Mouse (Mus musculus) hindbrain, embryonic 15.5 days (tissue): ENCODE measurements around the gene Tmem82. TPM values are rescaled to one million over a fixed set of nuclear protein-coding genes. Genes with fewer than 3 reads are reported as not detected.
A peak's percentile ranks its signal among the peaks of the same experiment; 100 is the strongest.

ENCODE experiments used
- ATAC-seq: fragments of 200-750 bp; cut with Nextera tagmentation; 2 replicates; pipeline ENCODE4 v1.8.0; 2017; ENCODE audit warnings: low read depth, moderate number of reproducible peaks, moderate TSS enrichment; ENCODE audit not compliant: low FRiP score
- H3K27ac ChIP-seq: fragments of 300-500 bp; sonication (generic); replicated peaks from 2 replicates; pipeline ENCODE4 v1.5.1; 2015; ENCODE audit warnings: mild to moderate bottlenecking, inconsistent platforms
- H3K27me3 ChIP-seq: fragments of 300-500 bp; sonication (generic); 2 replicates; pipeline ENCODE4 v1.6.1; 2015; ENCODE audit warnings: control low read depth, inconsistent platforms
- H3K36me3 ChIP-seq: fragments of 300-500 bp; sonication (generic); 2 replicates; pipeline ENCODE4 v1.6.1; 2015; ENCODE audit warnings: control low read depth, inconsistent platforms
- H3K4me1 ChIP-seq: fragments of 300-500 bp; sonication (generic); replicated peaks from 2 replicates; pipeline ENCODE4 v1.6.1; 2015; ENCODE audit warnings: control low read depth, inconsistent platforms
- H3K4me2 ChIP-seq: fragments of 300-500 bp; sonication (generic); 2 replicates; pipeline ENCODE4 v1.6.1; 2015; ENCODE audit warnings: moderate library complexity, mild to moderate bottlenecking, inconsistent platforms
- H3K4me3 ChIP-seq: fragments of 300-500 bp; sonication (generic); 2 replicates; pipeline ENCODE4 v1.5.1; 2015; ENCODE audit warnings: mild to moderate bottlenecking, inconsistent platforms
- H3K9ac ChIP-seq: fragments of 300-500 bp; sonication (generic); 2 replicates; pipeline ENCODE4 v1.6.1; 2015; ENCODE audit warnings: inconsistent platforms
- H3K9me3 ChIP-seq: fragments of 300-500 bp; sonication (generic); 2 replicates; pipeline ENCODE4 v1.6.1; 2016; ENCODE audit warnings: control low read depth, inconsistent platforms
- WGBS: fragments of 180-500 bp; shearing (Covaris S2); methylation state at CpG from one replicate; pipeline ENCODE4 v1.1.7; 2015; 5-methylcytosine and 5-hydroxymethylcytosine counted together
- polyA plus RNA-seq: library from polyadenylated mRNA; unstranded; fragments of >200 nt; fragmentation: Nextera tagmentation; extraction: Ambion mirVana; gene quantifications from 2 replicates; pipeline ENCODE4 v1.2.1, GENCODE M21; 2015

Tmem82 gene
- polyA plus RNA-seq, 1 experiment from 2014 or later: 0.36 TPM

- Histone ChIP-seq H3K4me2 (no peak overlapping the region), H3K27ac (peak overlapping the region; percentile 46), H3K36me3 (peaks cover 13% of the 10 kb centered on the region; the same call in 1 of the 2 replicates), H3K27me3 (no peaks in the 10 kb centered on the region), H3K9me3 (no peaks in the 10 kb centered on the region), H3K4me1 (peaks cover 23% of the 10 kb centered on the region), H3K9ac (no peak overlapping the region), H3K4me3 (no peak overlapping the region)
- ATAC-seq: no peak
- 78% methylated on average over 13 of the region's 13 CpGs for WGBS
Measured at GRCm38 (mm10) chr4:141653813-141654212, 35.4 kb upstream of the Tmem82 start.

GRCm38 (mm10) chr4:141653044-141653443 is 34.6 kb upstream of the Tmem82 start:
- peaks cover 13% of the 10 kb centered on the region; the same call in 1 of the 2 replicates for H3K36me3 ChIP-seq
- 93% methylated on average over 8 of the region's 8 CpGs for WGBS

GRCm38 (mm10) chr4:141651944-141652343 is 33.5 kb upstream of the Tmem82 start:
- no peak overlapping the region for H3K4me3 ChIP-seq
- no peak overlapping the region for H3K4me2 ChIP-seq
- no peak overlapping the region for H3K9ac ChIP-seq
- H3K9me3 ChIP-seq: no peaks in the 10 kb centered on the region
- H3K27me3 ChIP-seq: no peaks in the 10 kb centered on the region
- H3K4me1 ChIP-seq: peaks cover 20% of the 10 kb centered on the region
- H3K27ac ChIP-seq: 0 out of 2 replicates have a peak overlapping the region, but pooled peaks have one; percentile 11
- H3K36me3 ChIP-seq: peaks cover 6% of the 10 kb centered on the region; the same call in 1 of the 2 replicates
- ATAC-seq: no peak
- 80% methylated on average over 10 of the region's 10 CpGs for WGBS

More at GRCm38 (mm10) chr4:141653044-141653443, 34.6 kb upstream of the Tmem82 start:
- no peak for ATAC-seq
- Histone ChIP-seq H3K9me3 (no peaks in the 10 kb centered on the region), H3K4me1 (peaks cover 24% of the 10 kb centered on the region), H3K27ac (no peak overlapping the region), H3K4me3 (no peak overlapping the region), H3K27me3 (no peaks in the 10 kb centered on the region), H3K4me2 (no peak overlapping the region), H3K9ac (no peak overlapping the region)

DNA sequence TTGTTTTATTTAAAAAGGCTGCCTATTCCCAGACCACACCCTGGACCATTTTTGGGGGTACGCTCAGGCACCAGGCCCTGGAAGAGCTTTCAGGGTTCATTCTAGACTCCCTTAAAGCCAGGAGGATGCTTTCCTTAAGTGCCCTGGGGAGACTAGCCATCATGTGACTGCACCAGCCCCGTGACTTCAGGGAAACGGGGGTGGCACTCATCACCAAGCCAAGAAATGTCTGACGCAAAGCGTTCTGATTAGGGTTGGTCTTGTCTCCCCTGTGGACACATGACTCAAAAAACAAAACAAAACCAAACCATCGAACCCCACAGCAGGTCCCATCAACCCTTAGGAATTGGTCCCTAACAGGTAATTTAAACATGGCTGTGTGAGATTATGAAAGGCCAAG is 32.9 kb upstream of the Tmem82 start:
- no peak for ATAC-seq
- H3K4me2 ChIP-seq: no peak overlapping the region
- peaks cover 6% of the 10 kb centered on the region; the same call in 1 of the 2 replicates for H3K36me3 ChIP-seq
- H3K27me3 ChIP-seq: no peaks in the 10 kb centered on the region
- H3K4me3 ChIP-seq: no peak overlapping the region
- H3K9me3 ChIP-seq: no peaks in the 10 kb centered on the region
- no peak overlapping the region for H3K9ac ChIP-seq
- no peak overlapping the region for H3K27ac ChIP-seq
- WGBS: 86% methylated on average over 6 of the region's 6 CpGs
- peaks cover 20% of the 10 kb centered on the region for H3K4me1 ChIP-seq

GRCm38 (mm10) chr4:141649244-141649643 is 30.8 kb upstream of the Tmem82 start:
- no peak overlapping the region for H3K4me3 ChIP-seq
- 0 out of 2 replicates have a peak overlapping the region, but pooled peaks have one; percentile 19 for H3K4me2 ChIP-seq
- H3K36me3 ChIP-seq: peaks cover 6% of the 10 kb centered on the region; the same call in 1 of the 2 replicates
- H3K9me3 ChIP-seq: no peaks in the 10 kb centered on the region
- H3K27ac ChIP-seq: peak overlapping the region; percentile 44
- no peak overlapping the region for H3K9ac ChIP-seq
- ATAC-seq: 0 out of 2 replicates have a peak, but pooled peaks have one; percentile 11
- WGBS: 72% methylated on average over 6 of the region's 6 CpGs
- H3K27me3 ChIP-seq: no peaks in the 10 kb centered on the region
- H3K4me1 ChIP-seq: peaks cover 18% of the 10 kb centered on the region

- Histone ChIP-seq H3K4me1 (peaks cover 21% of the 10 kb centered on the region), H3K9ac (no peak overlapping the region), H3K4me3 (no peak overlapping the region), H3K27ac (no peak overlapping the region), H3K36me3 (peaks cover 6% of the 10 kb centered on the region; the same call in 1 of the 2 replicates), H3K4me2 (no peak overlapping the region), H3K9me3 (no peaks in the 10 kb centered on the region), H3K27me3 (no peaks in the 10 kb centered on the region)
- ATAC-seq: no peak
- WGBS: 85% methylated on average over 5 of the region's 5 CpGs
Measured at GRCm38 (mm10) chr4:141648262-141648661, 29.8 kb upstream of the Tmem82 start.

GRCm38 (mm10) chr4:141647187-141647586 is 28.8 kb upstream of the Tmem82 start:
- peaks cover 27% of the 10 kb centered on the region for H3K4me1 ChIP-seq
- H3K9ac ChIP-seq: no peak overlapping the region
- no peaks in the 10 kb centered on the region for H3K9me3 ChIP-seq
- ATAC-seq: no peak
- no peak overlapping the region for H3K4me3 ChIP-seq
- 97% methylated on average over 3 of the region's 3 CpGs for WGBS
- H3K36me3 ChIP-seq: peaks cover 5% of the 10 kb centered on the region; the same call in 1 of the 2 replicates
- no peak overlapping the region for H3K4me2 ChIP-seq
- no peaks in the 10 kb centered on the region for H3K27me3 ChIP-seq
- no peak overlapping the region for H3K27ac ChIP-seq

- Histone ChIP-seq H3K9me3 (no peaks in the 10 kb centered on the region), H3K4me3 (no peak overlapping the region), H3K36me3 (peaks cover 12% of the 10 kb centered on the region), H3K27ac (no peak overlapping the region), H3K9ac (no peak overlapping the region), H3K4me1 (peaks cover 28% of the 10 kb centered on the region), H3K4me2 (no peak overlapping the region), H3K27me3 (no peaks in the 10 kb centered on the region)
- ATAC-seq: no peak
- WGBS: 93% methylated on average over 8 of the region's 8 CpGs
Measured at GRCm38 (mm10) chr4:141645988-141646387, 27.6 kb upstream of the Tmem82 start.

DNA sequence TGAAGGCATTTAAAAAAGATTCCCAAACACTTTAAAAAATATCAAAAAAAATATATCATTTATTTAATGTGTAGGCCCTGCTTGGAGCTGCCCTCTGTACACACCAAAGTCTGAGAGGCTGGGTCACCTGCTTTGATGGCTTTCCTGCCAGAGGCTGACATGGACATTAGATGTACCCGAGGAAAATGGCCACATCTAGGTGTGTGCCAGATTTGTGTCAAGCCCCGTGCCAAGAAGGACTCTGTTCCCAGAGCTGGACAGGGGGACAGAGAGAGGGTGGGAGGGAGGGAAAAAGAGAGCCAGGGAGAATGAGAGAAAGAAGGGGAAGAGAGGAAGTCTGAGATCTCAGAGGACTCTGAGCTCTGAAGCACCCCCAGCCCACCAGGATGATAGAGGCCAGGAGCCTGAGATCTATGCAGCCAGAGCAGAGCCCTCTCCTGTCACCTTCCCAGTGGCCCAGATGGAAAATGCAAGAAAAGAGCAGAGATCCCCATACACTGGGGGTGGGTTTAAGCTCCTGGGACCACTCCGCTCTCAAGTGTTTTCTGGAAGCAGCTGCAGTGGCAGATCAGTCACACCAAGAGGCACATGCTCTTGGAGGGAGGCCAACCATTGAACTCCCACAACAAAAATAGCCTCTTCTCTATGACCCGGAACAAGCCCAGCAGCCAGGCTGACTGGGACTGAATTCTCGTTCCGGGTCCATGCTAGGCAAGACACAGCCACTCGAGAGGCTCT is 24.9 kb upstream of the Tmem82 start:
- Histone ChIP-seq H3K9ac (no peak overlapping the region), H3K36me3 (peaks cover 26% of the 10 kb centered on the region), H3K4me2 (peak overlapping the region; percentile 15; the same call in 1 of the 2 replicates), H3K4me1 (peaks cover 24% of the 10 kb centered on the region), H3K27ac (peak overlapping the region; percentile 86), H3K4me3 (no peak overlapping the region), H3K27me3 (no peaks in the 10 kb centered on the region), H3K9me3 (no peaks in the 10 kb centered on the region)
- peak; percentile 84 for ATAC-seq
- 38% methylated on average over 7 of the region's 7 CpGs for WGBS

DNA sequence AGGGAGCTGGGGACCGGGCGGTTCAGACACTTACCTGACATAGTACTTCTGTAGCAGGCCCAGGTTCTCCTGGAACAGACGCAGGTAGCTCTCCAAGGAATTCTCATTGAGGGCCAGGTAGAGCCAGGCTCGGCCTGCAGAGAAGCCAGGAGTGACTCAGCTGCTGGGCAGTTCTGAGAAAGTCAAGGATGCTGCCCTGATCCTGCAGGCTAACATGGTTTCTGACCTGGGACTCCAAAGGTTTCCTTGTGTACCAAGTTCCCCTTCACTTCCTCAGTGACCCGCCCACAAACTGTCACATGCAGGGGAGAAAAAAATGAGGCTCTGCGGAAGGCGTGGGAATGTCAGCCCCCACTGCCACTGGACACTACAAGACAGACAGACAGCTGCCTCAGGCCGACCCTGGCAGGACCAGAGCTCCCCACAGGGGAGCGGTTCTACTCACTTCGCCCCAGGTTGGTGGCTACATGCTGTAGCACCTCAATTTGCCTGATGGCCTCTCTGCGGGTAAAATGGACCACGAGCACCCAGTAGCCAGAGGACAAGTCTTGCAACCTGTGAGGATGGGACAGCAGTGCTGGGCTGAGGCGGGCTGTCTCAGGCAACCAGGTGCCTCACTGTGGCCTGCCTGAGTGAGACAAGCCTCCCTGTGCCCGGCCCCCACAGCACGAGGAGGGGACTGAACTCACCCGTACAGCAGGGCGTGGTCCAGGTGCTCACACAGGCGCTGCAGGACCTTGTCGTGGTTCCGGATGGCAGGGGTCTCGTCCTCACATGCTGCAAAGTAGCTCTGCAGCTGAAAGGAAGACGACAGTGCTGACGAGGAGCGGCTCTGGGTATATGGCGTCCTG is 23.8 kb upstream of the Tmem82 start:
- Histone ChIP-seq H3K9me3 (no peaks in the 10 kb centered on the region), H3K4me3 (no peak overlapping the region), H3K27me3 (no peaks in the 10 kb centered on the region), H3K36me3 (peaks cover 34% of the 10 kb centered on the region), H3K4me2 (no peak overlapping the region), H3K9ac (no peak overlapping the region), H3K4me1 (peaks cover 24% of the 10 kb centered on the region), H3K27ac (peak overlapping the region; percentile 86)
- 91% methylated on average over 25 of the region's 25 CpGs for WGBS
- ATAC-seq: no peak

GRCm38 (mm10) chr4:141641353-141641771 is 22.9 kb upstream of the Tmem82 start:
- Histone ChIP-seq H3K9me3 (no peaks in the 10 kb centered on the region), H3K27ac (no peak overlapping the region), H3K27me3 (no peaks in the 10 kb centered on the region), H3K9ac (no peak overlapping the region), H3K36me3 (peaks cover 42% of the 10 kb centered on the region), H3K4me3 (no peak overlapping the region), H3K4me2 (no peak overlapping the region), H3K4me1 (peaks cover 24% of the 10 kb centered on the region)
- ATAC-seq: no peak
- WGBS: 87% methylated on average over 7 of the region's 7 CpGs

- Histone ChIP-seq H3K4me2 (no peak overlapping the region), H3K9me3 (no peaks in the 10 kb centered on the region), H3K27me3 (no peaks in the 10 kb centered on the region), H3K36me3 (peaks cover 48% of the 10 kb centered on the region), H3K9ac (no peak overlapping the region), H3K4me1 (peaks cover 24% of the 10 kb centered on the region), H3K27ac (no peak overlapping the region), H3K4me3 (no peak overlapping the region)
- 71% methylated on average over 11 of the region's 11 CpGs for whole genome bisulfite sequencing
- no peak for ATAC-seq
Measured at GRCm38 (mm10) chr4:141639474-141639873, 21.0 kb upstream of the Tmem82 start.
